Mouse (Mus musculus): Measurements from ENCODE around the gene 4833427G06Rik. TPM values are rescaled to one million over a fixed set of nuclear protein-coding genes. Genes with fewer than 3 reads are reported as not detected.
A peak's percentile ranks its signal among the peaks of the same experiment; 100 is the strongest.

4833427G06Rik gene
- total RNA-seq, 4 experiments from 2014 or later: not detected

GRCm38 (mm10) chr9:51068202-51068601 lies 33.7 kb downstream of the 4833427G06Rik start:
- no peak for DNase-seq (ENCODE audit: low spot score)

- DNase-seq (ENCODE audit: low spot score): no peak
Measured at GRCm38 (mm10) chr9:51060601-51061000, 41.3 kb downstream of the 4833427G06Rik start, which contains the start of gene Btg4. Btg4 (plus strand) TSS chr9:51060901.

GRCm38 (mm10) chr9:51058951-51059521 lies 42.8 kb downstream of the 4833427G06Rik start:
- peak; percentile 11 for DNase-seq (ENCODE audit: low spot score)

- peak; percentile 27 for DNase-seq (ENCODE audit: low spot score)
Measured at GRCm38 (mm10) chr9:51056360-51057324, 45.2 kb downstream of the 4833427G06Rik start.

- DNase-seq (ENCODE audit: low spot score): no peak
Measured at GRCm38 (mm10) chr9:51052180-51052579, 49.7 kb downstream of the 4833427G06Rik start.

- no peak for DNase-seq (ENCODE audit: low spot score)
Measured at GRCm38 (mm10) chr9:51042136-51042535, 59.7 kb downstream of the 4833427G06Rik start.

- no peak for DNase-seq (ENCODE audit: low spot score)
Measured at GRCm38 (mm10) chr9:51041491-51041980, 60.3 kb downstream of the 4833427G06Rik start.

GRCm38 (mm10) chr9:51032785-51033529 lies 68.9 kb downstream of the 4833427G06Rik start:
- DNase-seq (ENCODE audit: low spot score): no peak

- no peak for DNase-seq (ENCODE audit: low spot score)
Measured at GRCm38 (mm10) chr9:51032291-51032690, 69.6 kb downstream of the 4833427G06Rik start.

- no peak for DNase-seq (ENCODE audit: low spot score)
Measured at GRCm38 (mm10) chr9:51031603-51032002, 70.3 kb downstream of the 4833427G06Rik start.

Small RNAs within 50 kb of the gene (microRNA-seq; reads per million reads assigned to microRNA genes)
- 2.2 reads per million for gene Mir34b
- gene Mir34c: 95.7 reads per million, percentile 59 among the genes with 10 or more reads in this experiment

Other genes starting within 250 kb of the 4833427G06Rik start
- gene Sik2, start 93.0 kb downstream of the 4833427G06Rik start, total RNA-seq (2022): 10 to 100 TPM; 22.2 to 28.0 (median 23.6) TPM
- not detected for gene Btg4, start 41.2 kb downstream of the 4833427G06Rik start, total RNA-seq (2022)
- gene Layn, start 25.0 kb downstream of the 4833427G06Rik start, total RNA-seq (2022): 1 to 10 TPM; 5.0 to 5.5 (median 5.2) TPM
- not detected for gene Gm32742, start 63.4 kb upstream of the 4833427G06Rik start, total RNA-seq (2022)
- under 1 TPM; 0.25 to 0.63 (median 0.39) TPM for gene Pou2af1, start 111.6 kb upstream of the 4833427G06Rik start, total RNA-seq (2022)
- 1 to 10 TPM in 3 of 4 experiments, under 1 TPM in 1; 0.92 to 1.9 (median 1.4) TPM for gene Colca2, start 176.5 kb upstream of the 4833427G06Rik start, total RNA-seq (2022)
- not detected for gene 1810046K07Rik, start 226.8 kb upstream of the 4833427G06Rik start, total RNA-seq (2022)